Mouse (Mus musculus) heart, postnatal 0 days (tissue): Measurements from ENCODE around the gene Cadps. TPM values are rescaled to one million over a fixed set of nuclear protein-coding genes. Genes with fewer than 3 reads are reported as not detected.

Experiments used
- ATAC-seq: fragments of 200-750 bp; cut with Nextera tagmentation; 2 replicates; pipeline ENCODE4 v1.8.0; 2017; ENCODE audit warnings: low read depth, moderate number of reproducible peaks, moderate library complexity; ENCODE audit not compliant: insufficient read depth
- DNase-seq: peaks from one replicate; pipeline ENCODE4 v3.0.0-alpha.2; 2016; ENCODE audit warnings: low spot score
- H3K27ac ChIP-seq: fragments of 300-500 bp; sonication (generic); 2 replicates; pipeline ENCODE4 v1.5.1; 2014; ENCODE audit warnings: low read depth, mild to moderate bottlenecking
- H3K27me3 ChIP-seq: fragments of 300-500 bp; sonication (generic); 2 replicates; pipeline ENCODE4 v1.6.1; 2014; ENCODE audit warnings: low read length, mixed read lengths; ENCODE audit not compliant: control insufficient read depth, insufficient read depth
- H3K36me3 ChIP-seq: fragments of 300-500 bp; sonication (generic); replicated peaks from 2 replicates; pipeline ENCODE4 v1.6.1; 2014; ENCODE audit warnings: low read length, mixed read lengths; ENCODE audit not compliant: control insufficient read depth, insufficient read depth
- H3K4me1 ChIP-seq: fragments of 300-500 bp; sonication (generic); 2 replicates; pipeline ENCODE4 v1.6.1; 2014; ENCODE audit warnings: antibody characterized with exemption; ENCODE audit not compliant: control insufficient read depth, insufficient read depth
- H3K4me2 ChIP-seq: fragments of 300-500 bp; sonication (generic); 2 replicates; pipeline ENCODE4 v1.6.1; 2014; ENCODE audit warnings: low read depth, mild to moderate bottlenecking, low read length, moderate library complexity
- H3K4me3 ChIP-seq: fragments of 300-500 bp; sonication (generic); 2 replicates; pipeline ENCODE4 v1.5.1; 2014; ENCODE audit warnings: low read depth, low read length
- H3K9ac ChIP-seq: fragments of 300-500 bp; sonication (generic); replicated peaks from 2 replicates; pipeline ENCODE4 v1.6.1; 2014; ENCODE audit warnings: low read depth, low read length, mixed read lengths
- H3K9me3 ChIP-seq: fragments of 300-500 bp; sonication (generic); replicated peaks from 2 replicates; pipeline ENCODE4 v1.6.1; 2016; ENCODE audit warnings: low read length; ENCODE audit not compliant: control insufficient read depth
- CTCF ChIP-seq: IDR thresholded peaks from 2 replicates; pipeline ENCODE4 v1.5.1; 2016; ENCODE audit warnings: antibody characterized with exemption, control low read depth, low read depth
- EP300 ChIP-seq: IDR thresholded peaks from 2 replicates; pipeline ENCODE4 v1.6.1; 2016; ENCODE audit warnings: antibody characterized with exemption, low read depth
- WGBS: fragments of 180-500 bp; shearing (Covaris S2); extraction: QIAGEN DNeasy Blood & Tissue Kit; methylation state at CpG from one replicate; pipeline ENCODE4 v1.1.7; 2014; 5-methylcytosine and 5-hydroxymethylcytosine counted together
- polyA plus RNA-seq: library from polyadenylated mRNA; unstranded; fragments of >200 nt; fragmentation: Nextera tagmentation; extraction: Ambion mirVana; gene quantifications from 2 replicates; pipeline ENCODE4 v1.2.1, GENCODE M21; 2015
- total RNA-seq: library from RNA; depleted of rRNA; stranded (reverse); fragments of >200 nt; gene quantifications from 2 replicates; pipeline ENCODE4 v1.2.3, GENCODE M21; 2014; ENCODE audit warnings: low replicate concordance

Gene Cadps
- total and polyA plus RNA-seq, 2 experiments from 2014 or later, result 0.03 to 5.2 TPM

DNA sequence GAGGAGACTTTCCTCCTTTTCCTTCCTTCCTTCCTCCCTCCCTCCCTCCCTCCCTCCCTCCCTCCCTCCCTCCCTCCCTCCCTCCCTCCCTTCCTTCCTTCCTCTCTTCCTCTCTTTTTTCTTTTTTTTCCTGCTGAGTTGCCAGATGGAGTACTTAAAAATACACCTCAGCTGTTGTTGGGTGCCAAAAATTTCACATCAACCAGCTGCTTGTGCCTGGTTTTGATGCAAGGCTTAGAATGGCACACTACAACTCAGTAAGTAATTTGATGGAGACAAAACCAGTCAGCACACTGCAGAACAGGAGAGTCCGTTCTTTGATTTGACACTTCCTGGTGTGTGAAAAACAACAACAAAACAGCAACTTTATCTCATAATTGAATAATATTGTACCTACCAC, 42.9 kb downstream of the Cadps start:
- Histone ChIP-seq H3K9me3 (no peaks in the 10 kb centered on the region), H3K4me3 (no peak overlapping the region), H3K9ac (no peak overlapping the region), H3K4me2 (no peak overlapping the region), H3K27me3 (no peaks in the 10 kb centered on the region), H3K4me1 (no peaks in the 10 kb centered on the region), H3K27ac (no peak overlapping the region), H3K36me3 (no peaks in the 10 kb centered on the region)
- 78% methylated on average over 1 of the region's 1 CpGs for WGBS
- TF ChIP-seq CTCF, result no peak
- TF ChIP-seq EP300, result no peak
- ATAC-seq (no peak), DNase-seq (no peak)

DNA sequence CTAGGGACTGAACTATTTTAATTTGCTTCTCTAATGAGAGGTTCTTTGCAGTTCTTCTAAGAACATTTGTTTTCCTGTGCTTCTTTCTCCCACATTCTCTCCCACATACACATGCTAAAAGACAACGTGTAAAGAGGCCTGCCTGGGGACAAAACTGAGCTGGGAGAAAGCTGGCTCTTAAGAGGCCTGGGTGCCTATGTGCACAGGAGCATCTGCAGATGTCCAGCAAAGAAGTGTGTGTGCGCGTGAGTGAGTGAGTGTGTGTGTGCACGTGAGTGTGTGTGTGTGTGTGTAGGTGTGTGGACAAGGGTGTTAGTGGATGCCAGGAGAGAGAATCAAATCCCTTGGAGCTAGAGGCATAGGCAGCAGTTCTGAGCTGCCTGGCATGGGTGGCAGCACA, 44.9 kb downstream of the Cadps start:
- Histone ChIP-seq H3K9ac (no peak overlapping the region), H3K27me3 (no peaks in the 10 kb centered on the region), H3K4me1 (no peaks in the 10 kb centered on the region), H3K36me3 (no peaks in the 10 kb centered on the region), H3K9me3 (no peaks in the 10 kb centered on the region), H3K4me3 (no peak overlapping the region), H3K27ac (no peak overlapping the region), H3K4me2 (no peak overlapping the region)
- no peak for TF ChIP-seq EP300
- no peak for TF ChIP-seq CTCF
- DNase-seq (no peak), ATAC-seq (no peak)
- WGBS, result 61% methylated on average over 4 of the region's 4 CpGs

DNA sequence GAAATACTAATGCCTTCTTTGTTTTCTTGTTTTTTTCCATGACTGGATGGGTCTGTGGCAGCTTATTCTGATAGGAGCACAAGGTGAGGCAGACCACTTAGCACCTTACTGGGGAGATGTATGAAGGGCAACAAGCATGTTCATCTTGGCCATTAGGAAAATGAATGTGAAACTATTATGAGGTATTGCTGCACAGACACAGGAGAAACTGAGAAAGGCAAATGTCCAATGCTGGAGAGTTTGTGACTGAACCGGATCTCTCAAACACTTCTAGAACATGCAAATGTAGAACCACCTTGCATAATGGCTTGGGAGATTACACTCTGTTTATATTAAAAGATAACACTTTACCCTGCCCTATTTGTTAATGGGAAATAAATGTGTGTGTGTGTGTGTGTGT, 54.0 kb downstream of the Cadps start:
- Histone ChIP-seq H3K27ac (no peak overlapping the region), H3K4me3 (no peak overlapping the region), H3K9me3 (no peaks in the 10 kb centered on the region), H3K27me3 (no peaks in the 10 kb centered on the region), H3K4me1 (no peaks in the 10 kb centered on the region), H3K9ac (no peak overlapping the region), H3K36me3 (no peaks in the 10 kb centered on the region), H3K4me2 (no peak overlapping the region)
- TF ChIP-seq CTCF, result no peak
- no peak for TF ChIP-seq EP300
- no peak for DNase-seq
- no peak for ATAC-seq
- 67% methylated on average over 1 of the region's 1 CpGs for WGBS

DNA sequence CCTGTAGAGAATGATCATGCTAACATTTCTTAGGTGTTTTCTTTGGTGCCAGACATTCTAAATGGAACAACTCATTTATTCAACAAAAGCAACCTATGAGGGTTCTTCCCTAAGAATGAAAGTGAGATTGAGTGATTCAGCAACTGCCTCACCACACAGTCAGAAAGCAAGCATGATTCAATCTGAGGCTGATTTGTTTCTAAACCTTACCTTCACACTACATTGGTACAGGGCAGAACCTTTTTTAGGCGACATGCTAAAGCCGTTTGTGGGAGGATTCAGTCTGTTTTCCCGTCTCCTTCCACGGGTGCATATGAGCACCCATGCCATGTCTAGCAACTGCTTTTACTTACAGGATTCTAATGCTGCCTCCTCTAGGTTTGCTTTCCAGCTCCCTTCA, 69.6 kb downstream of the Cadps start:
- DNase-seq (no peak), ATAC-seq (no peak)
- no peaks in the 10 kb centered on the region for H3K27me3 ChIP-seq
- no peaks in the 10 kb centered on the region for H3K4me1 ChIP-seq
- H3K9ac ChIP-seq, result no peak overlapping the region
- H3K36me3 ChIP-seq, result no peaks in the 10 kb centered on the region
- no peak overlapping the region for H3K27ac ChIP-seq
- H3K9me3 ChIP-seq, result no peaks in the 10 kb centered on the region
- TF ChIP-seq CTCF, result no peak
- no peak for TF ChIP-seq EP300
- 80% methylated on average over 4 of the region's 4 CpGs for WGBS
- no peak overlapping the region for H3K4me3 ChIP-seq
- H3K4me2 ChIP-seq, result no peak overlapping the region

DNA sequence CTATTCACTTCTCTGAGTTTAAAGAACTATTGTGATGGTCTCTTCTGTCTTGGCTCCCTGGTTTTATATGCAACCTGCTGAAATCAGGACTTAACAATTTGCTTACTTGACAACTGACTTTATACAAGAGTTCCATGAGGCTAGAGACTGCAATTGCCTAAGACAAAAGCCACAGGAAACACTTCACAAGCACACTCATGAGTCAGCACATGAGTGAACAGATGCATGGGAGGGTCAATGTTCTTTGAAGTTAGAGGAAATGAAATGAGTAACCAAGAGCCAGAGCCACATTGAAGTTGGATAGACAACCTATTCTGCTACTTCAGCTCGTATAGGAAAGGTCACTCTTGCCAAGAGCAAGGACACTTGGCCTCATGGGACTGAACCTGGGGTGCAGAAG, 71.1 kb downstream of the Cadps start:
- H3K27ac ChIP-seq, result no peak overlapping the region
- H3K9me3 ChIP-seq, result no peaks in the 10 kb centered on the region
- DNase-seq, result no peak
- no peak overlapping the region for H3K4me3 ChIP-seq
- 50% methylated on average over 1 of the region's 1 CpGs for WGBS
- no peak overlapping the region for H3K9ac ChIP-seq
- ATAC-seq, result no peak
- no peaks in the 10 kb centered on the region for H3K36me3 ChIP-seq
- no peaks in the 10 kb centered on the region for H3K27me3 ChIP-seq
- H3K4me1 ChIP-seq, result no peaks in the 10 kb centered on the region
- no peak overlapping the region for H3K4me2 ChIP-seq
- no peak for TF ChIP-seq EP300
- no peak for TF ChIP-seq CTCF

DNA sequence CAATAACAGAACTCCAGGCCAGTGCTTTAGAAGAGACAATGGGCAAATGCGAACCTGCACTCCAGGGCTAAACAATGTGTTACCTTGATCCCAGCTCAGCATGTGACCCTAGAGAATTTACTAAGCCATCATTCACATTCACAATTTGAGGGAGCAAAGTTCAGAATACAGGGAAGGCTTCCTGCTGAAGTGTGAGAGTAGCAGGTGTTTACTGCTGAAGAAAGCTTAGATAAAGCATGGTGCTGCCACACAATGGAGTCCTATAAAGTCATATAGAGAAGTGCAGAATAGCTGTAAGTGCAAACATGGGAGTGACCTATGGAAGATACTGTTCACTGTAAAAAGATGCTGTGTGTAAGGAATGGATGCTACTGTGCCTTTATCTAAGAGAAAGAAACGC, 91.9 kb downstream of the Cadps start:
- no peaks in the 10 kb centered on the region for H3K4me1 ChIP-seq
- DNase-seq (no peak), ATAC-seq (no peak)
- 72% methylated on average over 2 of the region's 2 CpGs for WGBS
- no peaks in the 10 kb centered on the region for H3K36me3 ChIP-seq
- H3K4me3 ChIP-seq, result no peak overlapping the region
- TF ChIP-seq CTCF, result no peak
- no peak for TF ChIP-seq EP300
- no peak overlapping the region for H3K4me2 ChIP-seq
- H3K9me3 ChIP-seq, result no peaks in the 10 kb centered on the region
- H3K27me3 ChIP-seq, result no peaks in the 10 kb centered on the region
- H3K27ac ChIP-seq, result no peak overlapping the region
- no peak overlapping the region for H3K9ac ChIP-seq
